Mouse (Mus musculus): ENCODE data around the gene Dnah6. TPM values are rescaled to one million over a fixed set of nuclear protein-coding genes. Genes with fewer than 3 reads are reported as not detected.

Dnah6 gene
- polyA plus RNA-seq, 2 experiments: 0.01 TPM

DNA sequence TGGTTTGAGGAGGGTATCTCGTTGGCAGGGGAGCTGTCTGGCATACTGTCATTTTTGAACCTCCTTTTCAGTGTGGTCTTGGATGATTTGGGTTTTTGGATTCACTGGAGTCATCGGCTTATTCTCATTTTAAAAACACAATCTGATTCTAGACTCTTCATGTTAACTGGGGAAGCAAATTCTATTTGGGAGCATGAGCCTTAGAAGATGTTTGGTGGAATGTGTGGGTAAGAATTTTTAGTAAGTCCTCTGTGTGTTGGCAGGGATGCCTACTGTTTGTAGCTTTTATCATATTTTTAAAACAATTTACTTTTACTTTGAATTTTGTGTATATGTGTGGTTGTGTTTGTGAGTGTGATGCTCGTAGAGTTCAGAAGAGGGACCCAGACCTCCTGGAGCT lies 175.5 kb downstream of the Dnah6 start:
- Histone ChIP-seq H3K9ac (replicated peaks) (no peak overlapping the region), H3K4me3 (ENCODE audit: insufficient read depth in 1 of 2, low read depth in 2 of 2, low read length in 2 of 2) (no peak overlapping the region), H3K4me1 (replicated peaks; ENCODE audit: control insufficient read depth in 2 of 2, insufficient read depth in 2 of 2, low read length in 1 of 2) (no peaks in the 10 kb centered on the region), H3K27me3 (ENCODE audit: control insufficient read depth, insufficient read depth, low read length) (no peaks in the 10 kb centered on the region), H3K9me3 (ENCODE audit: control insufficient read depth, low read length) (no peaks in the 10 kb centered on the region), H3K36me3 (replicated peaks; ENCODE audit: control insufficient read depth, insufficient read depth, low read depth) (no peaks in the 10 kb centered on the region), H3K4me2 (ENCODE audit: low read depth) (no peak overlapping the region), H3K27ac (no peak overlapping the region)
- DNase-seq (ENCODE audit: low read depth in 3 of 3, low spot score in 3 of 3) (no peak), ATAC-seq (ENCODE audit: insufficient read depth) (no peak)
- 58% methylated on average over 3 of the region's 3 CpGs for WGBS (ENCODE audit: insufficient replicate concordance)
- no peak for TF ChIP-seq EP300 (IDR thresholded peaks at IDR 0.05; ENCODE audit: low read depth)
- TF ChIP-seq CTCF (IDR thresholded peaks at IDR 0.05; ENCODE audit: low read depth): no peak

DNA sequence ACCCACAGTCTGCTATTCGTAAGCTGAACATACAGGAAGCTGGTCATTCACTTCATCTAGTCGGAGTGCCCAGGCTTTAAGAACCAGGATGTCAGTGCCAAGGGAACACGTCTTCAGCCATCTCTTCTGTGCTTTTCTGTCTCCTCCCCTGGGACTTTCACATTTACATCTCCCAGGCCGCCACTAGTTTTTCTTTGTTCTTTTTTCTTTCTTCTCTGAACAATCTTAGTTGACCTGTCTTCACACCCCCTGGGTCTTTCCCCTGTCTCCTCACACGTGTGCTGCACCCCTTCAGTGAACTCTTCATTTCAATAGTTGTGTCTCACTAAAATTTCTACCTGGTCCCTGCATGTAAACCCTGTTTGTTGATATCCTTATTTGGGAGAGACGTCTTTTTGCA lies 179.2 kb downstream of the Dnah6 start:
- Histone ChIP-seq H3K4me2 (ENCODE audit: low read depth) (no peak overlapping the region), H3K27me3 (ENCODE audit: control insufficient read depth, insufficient read depth, low read length) (no peaks in the 10 kb centered on the region), H3K4me3 (ENCODE audit: insufficient read depth in 1 of 2, low read depth in 2 of 2, low read length in 2 of 2) (no peak overlapping the region), H3K9me3 (ENCODE audit: control insufficient read depth, low read length) (no peaks in the 10 kb centered on the region), H3K27ac (no peak overlapping the region), H3K9ac (replicated peaks) (no peak overlapping the region), H3K4me1 (replicated peaks; ENCODE audit: control insufficient read depth in 2 of 2, insufficient read depth in 2 of 2, low read length in 1 of 2) (no peaks in the 10 kb centered on the region), H3K36me3 (replicated peaks; ENCODE audit: control insufficient read depth, insufficient read depth, low read depth) (no peaks in the 10 kb centered on the region)
- ATAC-seq (ENCODE audit: insufficient read depth) (no peak), DNase-seq (ENCODE audit: low read depth in 3 of 3, low spot score in 3 of 3) (no peak)
- 57% methylated on average over 6 of the region's 6 CpGs for WGBS (ENCODE audit: insufficient replicate concordance)
- no peak for TF ChIP-seq EP300 (IDR thresholded peaks at IDR 0.05; ENCODE audit: low read depth)
- TF ChIP-seq CTCF (IDR thresholded peaks at IDR 0.05; ENCODE audit: low read depth): no peak

DNA sequence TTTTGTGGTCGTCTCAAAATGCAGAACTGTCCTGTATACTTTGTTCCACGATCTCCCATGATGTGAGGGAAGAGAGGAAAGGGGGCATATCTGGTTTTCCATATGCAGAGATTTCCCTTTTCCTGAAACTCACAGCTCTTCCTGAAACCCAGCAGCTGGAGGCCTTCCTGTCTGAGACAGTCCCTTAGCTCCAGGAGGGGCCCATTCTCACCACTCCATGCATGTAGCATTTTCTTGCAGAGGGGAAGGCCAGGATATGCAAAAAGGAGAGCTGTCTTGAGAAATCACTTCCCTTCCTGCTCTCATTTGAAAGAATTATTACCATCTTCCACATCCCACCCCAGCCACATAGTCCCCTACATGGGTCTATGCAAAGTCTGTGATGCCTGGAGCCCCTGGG lies 183.2 kb downstream of the Dnah6 start:
- H3K27ac ChIP-seq: no peak overlapping the region
- WGBS (ENCODE audit: insufficient replicate concordance): 19% methylated on average over 2 of the region's 2 CpGs
- no peaks in the 10 kb centered on the region for H3K9me3 ChIP-seq (ENCODE audit: control insufficient read depth, low read length)
- no peak overlapping the region for H3K9ac ChIP-seq (replicated peaks)
- TF ChIP-seq EP300 (IDR thresholded peaks at IDR 0.05; ENCODE audit: low read depth): no peak
- TF ChIP-seq CTCF (IDR thresholded peaks at IDR 0.05; ENCODE audit: low read depth): no peak
- DNase-seq (ENCODE audit: low read depth in 3 of 3, low spot score in 3 of 3) (no peak), ATAC-seq (ENCODE audit: insufficient read depth) (no peak)
- no peaks in the 10 kb centered on the region for H3K36me3 ChIP-seq (replicated peaks; ENCODE audit: control insufficient read depth, insufficient read depth, low read depth)
- no peaks in the 10 kb centered on the region for H3K27me3 ChIP-seq (ENCODE audit: control insufficient read depth, insufficient read depth, low read length)
- no peak overlapping the region for H3K4me2 ChIP-seq (ENCODE audit: low read depth)
- no peaks in the 10 kb centered on the region for H3K4me1 ChIP-seq (replicated peaks; ENCODE audit: control insufficient read depth in 2 of 2, insufficient read depth in 2 of 2, low read length in 1 of 2)
- no peak overlapping the region for H3K4me3 ChIP-seq (ENCODE audit: insufficient read depth in 1 of 2, low read depth in 2 of 2, low read length in 2 of 2)

DNA sequence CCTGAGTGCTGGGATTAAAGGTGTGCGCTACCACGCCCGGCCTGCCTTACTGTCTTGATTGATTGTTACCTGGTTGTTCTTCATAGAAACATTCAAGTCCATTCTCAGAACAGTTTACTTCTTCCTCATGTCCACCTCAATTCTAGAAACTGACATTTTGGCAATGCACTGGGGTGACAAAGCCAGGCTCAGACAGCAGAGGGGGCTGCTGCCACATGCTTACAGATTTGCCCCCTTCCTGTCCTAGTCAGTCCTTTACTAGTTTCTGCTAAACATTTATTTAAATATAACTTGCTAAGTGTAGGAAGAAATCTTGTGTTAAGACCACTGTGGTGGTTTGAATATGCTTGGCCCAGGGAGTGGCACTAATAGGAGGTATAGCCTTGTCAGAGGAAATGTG lies 192.6 kb downstream of the Dnah6 start:
- no peak overlapping the region for H3K4me3 ChIP-seq (ENCODE audit: insufficient read depth in 1 of 2, low read depth in 2 of 2, low read length in 2 of 2)
- H3K9me3 ChIP-seq (ENCODE audit: control insufficient read depth, low read length): no peaks in the 10 kb centered on the region
- 78% methylated on average over 3 of the region's 3 CpGs for WGBS (ENCODE audit: insufficient replicate concordance)
- no peak for ATAC-seq (ENCODE audit: insufficient read depth)
- no peak for DNase-seq (ENCODE audit: low read depth in 3 of 3, low spot score in 3 of 3)
- H3K27me3 ChIP-seq (ENCODE audit: control insufficient read depth, insufficient read depth, low read length): no peaks in the 10 kb centered on the region
- no peak overlapping the region for H3K9ac ChIP-seq (replicated peaks)
- H3K27ac ChIP-seq: no peak overlapping the region
- no peak overlapping the region for H3K4me2 ChIP-seq (ENCODE audit: low read depth)
- no peak for TF ChIP-seq CTCF (IDR thresholded peaks at IDR 0.05; ENCODE audit: low read depth)
- TF ChIP-seq EP300 (IDR thresholded peaks at IDR 0.05; ENCODE audit: low read depth): no peak
- no peaks in the 10 kb centered on the region for H3K36me3 ChIP-seq (replicated peaks; ENCODE audit: control insufficient read depth, insufficient read depth, low read depth)
- H3K4me1 ChIP-seq (replicated peaks; ENCODE audit: control insufficient read depth in 2 of 2, insufficient read depth in 2 of 2, low read length in 1 of 2): no peaks in the 10 kb centered on the region

DNA sequence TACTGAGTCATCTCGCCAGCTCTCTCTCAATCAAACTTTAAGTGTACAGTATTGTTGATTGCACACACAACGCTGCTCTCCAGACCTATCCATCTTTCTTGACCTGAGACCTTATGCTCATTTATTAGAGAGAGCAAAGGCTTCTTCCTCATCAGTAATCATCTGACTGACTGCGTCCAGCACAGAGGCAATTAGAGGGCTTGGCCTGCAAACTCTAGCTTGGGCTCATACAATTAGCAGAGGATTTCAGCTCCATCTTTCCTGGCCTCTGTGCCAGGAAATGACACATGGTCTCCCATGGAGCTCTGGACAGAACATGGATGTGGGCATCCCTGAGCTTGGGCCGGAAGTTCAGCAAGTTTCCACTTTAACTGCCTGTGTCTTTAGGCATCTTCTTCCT lies 193.6 kb downstream of the Dnah6 start:
- Histone ChIP-seq H3K27me3 (ENCODE audit: control insufficient read depth, insufficient read depth, low read length) (no peaks in the 10 kb centered on the region), H3K4me3 (ENCODE audit: insufficient read depth in 1 of 2, low read depth in 2 of 2, low read length in 2 of 2) (no peak overlapping the region), H3K4me1 (replicated peaks; ENCODE audit: control insufficient read depth in 2 of 2, insufficient read depth in 2 of 2, low read length in 1 of 2) (no peaks in the 10 kb centered on the region), H3K9me3 (ENCODE audit: control insufficient read depth, low read length) (no peaks in the 10 kb centered on the region), H3K4me2 (ENCODE audit: low read depth) (no peak overlapping the region), H3K27ac (no peak overlapping the region), H3K9ac (replicated peaks) (no peak overlapping the region), H3K36me3 (replicated peaks; ENCODE audit: control insufficient read depth, insufficient read depth, low read depth) (no peaks in the 10 kb centered on the region)
- no peak for ATAC-seq (ENCODE audit: insufficient read depth)
- WGBS (ENCODE audit: insufficient replicate concordance): 56% methylated on average over 4 of the region's 4 CpGs
- TF ChIP-seq EP300 (IDR thresholded peaks at IDR 0.05; ENCODE audit: low read depth) (no peak), CTCF (IDR thresholded peaks at IDR 0.05; ENCODE audit: low read depth) (no peak)
- DNase-seq (ENCODE audit: low read depth in 3 of 3, low spot score in 3 of 3): no peak

All from liver, embryonic 14.5 days (tissue).